Mouse (Mus musculus) brain, adult 2 months (tissue): Measurements from ENCODE around the gene Dpp6.

ENCODE experiments used
- DNase-seq: peaks from one replicate; pipeline ENCODE4 v3.0.0; 2011; ENCODE audit warnings: low read depth, low spot score

Dpp6 gene

DNA sequence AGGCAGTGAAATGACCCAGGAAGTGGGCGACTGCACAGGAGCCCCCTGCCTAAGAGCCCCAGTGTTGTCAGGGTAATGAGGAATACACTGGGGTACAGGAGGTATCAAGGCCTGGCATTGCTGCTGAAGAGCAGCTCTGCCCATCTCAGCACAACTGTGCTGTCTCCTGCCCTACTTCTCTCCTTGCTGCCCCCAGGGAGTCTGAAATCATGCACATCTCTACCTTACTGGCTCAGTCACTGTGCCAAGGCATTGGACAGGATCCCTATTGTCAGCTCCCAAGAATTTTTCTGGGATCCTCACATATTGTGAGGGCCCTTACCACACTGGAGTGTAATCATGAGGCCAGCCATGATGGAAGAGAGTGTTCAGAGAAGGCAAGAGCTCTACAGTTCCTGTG lies 914.4 kb downstream of the Dpp6 start:
- peak; percentile 47 for DNase-seq

DNA sequence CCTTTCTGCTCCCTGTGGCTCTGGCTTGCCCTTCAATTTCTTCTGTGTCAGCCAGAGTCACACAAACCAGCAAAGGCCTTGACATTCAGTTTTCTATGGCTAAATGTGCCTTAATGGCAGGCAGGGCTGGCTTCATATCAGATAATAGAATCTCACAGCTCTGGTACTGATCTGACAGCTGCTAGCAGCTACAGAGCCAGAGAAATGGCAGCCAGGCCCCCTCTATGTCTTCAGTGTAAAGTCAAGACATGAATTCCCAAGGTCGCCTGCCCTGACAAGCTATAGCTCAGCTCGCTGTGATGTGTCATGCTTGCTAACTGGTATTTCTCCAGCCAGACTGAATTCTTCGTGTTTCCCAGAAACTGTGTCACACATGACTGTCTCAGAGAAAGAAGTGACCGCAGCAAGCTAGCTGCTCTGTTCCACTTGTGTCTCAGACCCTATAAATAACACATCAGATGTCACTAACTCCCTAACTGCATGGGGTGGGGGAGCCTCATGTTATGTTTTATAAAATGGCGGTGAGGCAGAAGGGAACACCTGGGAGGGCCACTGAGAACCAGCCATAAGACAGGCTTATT lies 915.4 kb downstream of the Dpp6 start:
- peak; percentile 78 for DNase-seq

DNA sequence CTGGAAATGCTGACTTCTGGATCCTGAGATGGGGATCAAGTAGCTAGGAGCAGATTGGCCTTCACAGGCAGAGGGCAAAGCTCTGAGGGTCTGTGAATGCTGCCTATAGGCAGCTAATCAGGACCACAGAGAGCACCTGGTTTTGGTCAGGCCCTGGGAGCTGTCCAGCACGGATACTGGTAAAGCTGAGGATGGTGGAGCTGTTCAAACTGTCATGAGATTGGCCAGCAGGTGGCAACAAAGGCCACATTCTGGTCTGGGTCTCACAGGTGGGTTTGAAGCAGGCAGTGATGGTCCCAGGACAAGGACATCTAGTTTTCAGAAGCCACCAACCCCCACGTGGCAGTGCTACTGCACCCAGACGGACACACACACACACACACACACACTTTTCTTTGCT lies 920.2 kb downstream of the Dpp6 start:
- peak; percentile 45 for DNase-seq

DNA sequence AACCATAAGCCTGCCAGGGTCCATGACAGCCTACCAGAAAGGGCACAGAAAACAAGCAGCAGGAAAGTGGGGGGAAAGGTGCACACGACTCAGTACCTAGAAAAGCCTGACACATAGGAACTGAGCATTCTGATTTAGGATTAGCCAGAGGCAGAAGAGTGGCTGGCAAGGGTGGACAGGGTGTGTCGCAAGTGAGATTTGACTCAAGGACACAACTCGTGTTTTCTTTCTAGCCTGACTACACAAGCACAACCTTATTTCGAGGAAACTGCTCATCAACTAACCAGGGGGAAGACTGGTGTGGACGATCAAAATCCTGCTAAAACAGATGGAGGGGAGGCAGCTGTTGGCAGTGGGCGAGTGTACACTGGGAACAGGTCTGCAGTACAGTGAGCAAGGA lies 922.2 kb downstream of the Dpp6 start:
- no peak for DNase-seq

DNA sequence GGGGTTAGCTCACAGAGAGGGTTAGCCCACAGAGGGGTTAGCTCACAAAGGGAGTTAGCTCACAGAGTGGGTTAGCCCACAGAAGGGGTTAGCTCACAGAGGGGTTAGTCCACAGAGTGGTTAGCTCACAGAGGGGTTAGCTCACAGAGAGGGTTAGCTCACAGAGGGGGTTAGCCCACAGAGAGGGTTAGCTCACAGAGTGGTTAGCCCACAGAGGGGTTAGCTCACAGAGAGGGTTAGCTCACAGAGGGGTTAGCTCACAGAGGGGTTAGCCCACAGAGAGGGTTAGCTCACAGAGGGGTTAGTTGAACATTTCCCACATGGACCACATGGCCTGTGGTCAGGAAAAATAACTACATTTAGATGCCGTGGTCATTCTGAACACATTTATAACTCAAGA lies 927.9 kb downstream of the Dpp6 start:
- no peak for DNase-seq

DNA sequence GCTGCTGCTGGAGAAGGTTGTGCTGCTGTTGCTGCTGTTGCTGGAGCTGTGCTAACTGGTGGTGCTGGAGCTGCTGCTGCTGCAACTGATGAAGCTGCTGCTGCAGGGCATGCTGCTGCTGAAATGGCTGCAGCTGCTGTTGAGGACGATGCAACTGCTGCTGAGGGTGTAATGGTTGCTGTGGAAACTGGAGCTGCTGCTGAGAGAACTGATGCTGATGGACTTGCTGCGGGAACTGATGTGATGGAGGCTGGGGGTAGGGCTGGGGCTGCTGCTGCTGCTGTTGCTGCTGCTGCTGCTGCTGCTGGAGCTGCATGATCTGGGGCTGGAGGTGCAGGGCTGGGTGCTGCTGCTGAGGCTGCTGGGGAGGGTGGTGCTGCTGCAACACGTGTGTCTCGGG lies 948.8 kb downstream of the Dpp6 start:
- peak; percentile 50 for DNase-seq

DNA sequence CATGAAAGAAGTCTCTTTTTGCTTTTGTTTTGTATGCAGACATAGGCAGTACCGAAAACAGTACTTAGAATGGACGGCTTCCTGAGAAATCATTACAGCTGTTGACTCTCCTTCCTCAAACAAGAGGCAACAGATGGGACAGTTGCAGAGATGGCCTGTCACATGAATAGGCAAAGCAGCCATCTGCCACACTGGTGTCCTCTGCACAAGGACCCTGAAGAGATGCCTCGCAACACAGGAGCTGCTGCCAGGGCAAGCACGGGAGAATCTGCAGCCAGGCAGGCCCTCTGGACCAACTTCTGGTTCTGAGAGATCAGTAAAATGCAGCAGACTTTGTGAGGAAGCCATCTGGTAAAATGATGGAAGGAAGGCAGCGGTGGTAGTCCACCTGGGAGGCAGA lies 950.9 kb downstream of the Dpp6 start:
- DNase-seq, result peak; percentile 43
